In the genomic region with DNA sequence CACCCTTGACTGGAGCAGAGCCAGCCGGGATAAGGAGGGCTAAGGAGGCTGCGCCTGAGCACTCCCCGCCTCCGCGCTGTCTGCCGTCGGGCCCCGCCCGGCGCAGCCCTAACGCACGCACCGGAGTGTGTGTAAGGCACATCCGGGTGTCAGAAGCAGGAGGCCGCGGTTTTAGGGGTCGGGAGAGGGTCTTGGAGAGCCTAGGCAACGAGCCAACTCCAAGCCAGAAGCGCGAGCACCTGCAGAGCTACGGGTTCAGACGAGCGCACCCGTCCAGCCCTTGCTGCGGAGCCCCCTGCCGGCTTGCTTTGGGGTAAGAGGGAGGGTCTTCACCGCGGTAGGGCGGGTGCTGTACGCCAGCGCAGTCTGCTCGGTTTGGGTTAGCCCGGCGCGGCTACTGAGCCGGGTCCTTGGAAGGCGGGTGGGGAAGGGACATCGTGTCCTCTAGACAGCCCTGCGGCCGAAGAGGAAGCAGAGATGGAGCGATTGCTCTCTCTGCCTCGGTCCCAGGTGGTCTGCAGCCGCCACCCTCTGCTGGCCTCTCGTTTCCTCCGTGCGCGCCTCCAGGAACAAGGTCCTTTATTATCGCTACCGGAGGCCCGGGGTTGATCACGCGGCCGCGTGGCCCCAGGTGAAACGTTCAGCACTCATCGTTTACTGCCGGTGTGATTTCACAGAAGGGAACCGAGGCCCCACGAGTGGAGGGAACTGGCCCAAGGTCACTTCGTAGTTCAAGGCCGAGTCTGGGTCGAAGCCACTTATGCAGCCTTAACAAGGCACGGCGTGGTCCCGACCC, we compare ENCODE assay signal across 9 mouse cellular contexts. TPM values are rescaled to one million over a fixed set of nuclear protein-coding genes. Genes with fewer than 3 reads are reported as not detected.
DNase-seq lines count a peak whose midpoint lies in the region; ATAC-seq lines count a peak whose summit lies in the region.
"Had no signal": no experiment of that assay in that cellular context is flagged by ENCODE, and none has a peak within 500 bp of the region (broad histone marks: within the 10 kb centered on the region; RNA-seq: fewer than 3 reads in every experiment).

No protein-coding gene starts in this region.

- no peaks in the 10 kb centered on the region for H3K9me3 ChIP-seq in heart, embryonic 10.5 days
- H3K9me3 ChIP-seq in kidney, embryonic 16.5 days (ENCODE audit: low read length), result no peaks in the 10 kb centered on the region
- no peaks in the 10 kb centered on the region for H3K9me3 ChIP-seq in midbrain, embryonic 16.5 days (replicated peaks; ENCODE audit: control insufficient read depth, low read length, poor library complexity, severe bottlenecking)
- no peaks in the 10 kb centered on the region for H3K9me3 ChIP-seq in stomach, embryonic 14.5 days (ENCODE audit: control insufficient read depth, low read depth, low read length)

- ATAC-seq in common myeloid progenitor, adult 5-6 weeks (replicated peaks; ENCODE audit: low read depth, poor library complexity, severe bottlenecking), result peak; percentile 22
- ATAC-seq in kidney, embryonic 16.5 days (ENCODE audit: low FRiP score, low TSS enrichment), result peak; percentile 47
- peak; percentile 77 for ATAC-seq in midbrain, embryonic 16.5 days
- peak; percentile 50 for ATAC-seq in stomach, embryonic 14.5 days (ENCODE audit: insufficient number of reproducible peaks, insufficient read depth, low FRiP score, low read depth)

- H3K4me2 ChIP-seq in kidney, embryonic 16.5 days (replicated peaks; ENCODE audit: low read depth, low read length), result peak overlapping the region; percentile 94
- H3K4me2 ChIP-seq in midbrain, embryonic 16.5 days (ENCODE audit: low read length), result peak overlapping the region; percentile 66
- H3K4me2 ChIP-seq in stomach, embryonic 14.5 days (replicated peaks; ENCODE audit: low read depth, low read length), result peak overlapping the region; percentile 98

- H3K27ac ChIP-seq in heart, embryonic 10.5 days, result peak overlapping the region; percentile 60
- H3K27ac ChIP-seq in kidney, embryonic 16.5 days (ENCODE audit: low read length), result peak overlapping the region; percentile 26; the same call in 1 of the 2 replicates
- H3K27ac ChIP-seq in midbrain, embryonic 16.5 days (ENCODE audit: low read length), result peak overlapping the region; percentile 94
- H3K27ac ChIP-seq in stomach, embryonic 14.5 days (ENCODE audit: low read length), result peak overlapping the region; percentile 67; the same call in 1 of the 2 replicates

- peaks cover 25% of the 10 kb centered on the region for H3K4me1 ChIP-seq in heart, embryonic 10.5 days
- peaks cover 13% of the 10 kb centered on the region for H3K4me1 ChIP-seq in kidney, embryonic 16.5 days (ENCODE audit: insufficient read depth, low read length)
- peaks cover 12% of the 10 kb centered on the region; the same call in 1 of the 2 replicates for H3K4me1 ChIP-seq in midbrain, embryonic 16.5 days (ENCODE audit: control insufficient read depth, insufficient read depth, low read length)
- peaks cover 11% of the 10 kb centered on the region; the same call in 1 of the 2 replicates for H3K4me1 ChIP-seq in stomach, embryonic 14.5 days (ENCODE audit: control insufficient read depth, insufficient read depth, low read length)

- DNase-seq in gastrocnemius, postnatal 14 days, result peak; percentile 14
- no peak for DNase-seq in gastrocnemius, postnatal 4 days (ENCODE audit: low spot score in 2 of 2)
- peak; percentile 81 for DNase-seq in heart, embryonic 10.5 days (ENCODE audit: low spot score)
- peak; percentile 63 for DNase-seq in liver

- H3K4me3 ChIP-seq in heart, embryonic 10.5 days, result peak overlapping the region; percentile 65
- peak overlapping the region; percentile 65 for H3K4me3 ChIP-seq in kidney, embryonic 16.5 days (ENCODE audit: low read length)
- peak overlapping the region; percentile 77 for H3K4me3 ChIP-seq in midbrain, embryonic 16.5 days (ENCODE audit: low read depth, low read length)
- peak overlapping the region; percentile 58 for H3K4me3 ChIP-seq in stomach, embryonic 14.5 days (ENCODE audit: low read depth, low read length)

- H3K9ac ChIP-seq in kidney, embryonic 16.5 days (replicated peaks; ENCODE audit: low read length), result peak overlapping the region; percentile 59
- peak overlapping the region; percentile 87 for H3K9ac ChIP-seq in midbrain, embryonic 16.5 days (ENCODE audit: low read depth, low read length)
- peak overlapping the region; percentile 45 for H3K9ac ChIP-seq in stomach, embryonic 14.5 days (replicated peaks; ENCODE audit: low read depth, low read length)

- H3K27me3 ChIP-seq in heart, embryonic 10.5 days (ENCODE audit: insufficient read depth, poor library complexity, severe bottlenecking), result peaks cover 37% of the 10 kb centered on the region
- peaks cover 26% of the 10 kb centered on the region for H3K27me3 ChIP-seq in kidney, embryonic 16.5 days (ENCODE audit: insufficient read depth, low read length)
- peaks cover 2% of the 10 kb centered on the region; the same call in 1 of the 2 replicates for H3K27me3 ChIP-seq in midbrain, embryonic 16.5 days (ENCODE audit: control insufficient read depth, insufficient read depth, low read depth, low read length)
- 0 out of 2 replicates have a peak, but pooled peaks cover 5% of the 10 kb centered on the region for H3K27me3 ChIP-seq in stomach, embryonic 14.5 days (ENCODE audit: control insufficient read depth, insufficient read depth, low read length)

- WGBS in heart, embryonic 10.5 days, result under 1% methylated on average over 65 of the region's 65 CpGs
- under 1% methylated on average over 65 of the region's 65 CpGs for WGBS in kidney, embryonic 16.5 days
- WGBS in midbrain, embryonic 16.5 days, result under 1% methylated on average over 65 of the region's 65 CpGs
- under 1% methylated on average over 65 of the region's 65 CpGs for WGBS in stomach, embryonic 14.5 days

- H3K36me3 ChIP-seq in heart, embryonic 10.5 days, result no peaks in the 10 kb centered on the region
- no peaks in the 10 kb centered on the region for H3K36me3 ChIP-seq in kidney, embryonic 16.5 days (ENCODE audit: insufficient read depth, low read length)
- H3K36me3 ChIP-seq in midbrain, embryonic 16.5 days (ENCODE audit: control insufficient read depth, insufficient read depth, low read length), result no peaks in the 10 kb centered on the region
- no peaks in the 10 kb centered on the region for H3K36me3 ChIP-seq in stomach, embryonic 14.5 days (ENCODE audit: control insufficient read depth, insufficient read depth, low read length)
- H3K36me3 ChIP-seq: G1E had no signal

- intact Hi-C loops in gastrocnemius, postnatal 14 days (cut with DNase I; ENCODE audit: low total_unique reads), result no loop called here

RNA-seq across cellular contexts. Expression of a gene that starts 6.8 kb away (rescaled TPM):
- total RNA-seq in gastrocnemius, postnatal 14 days (2021), result under 1 TPM; 0.29 to 0.57 TPM
- total RNA-seq in gastrocnemius, postnatal 4 days (2021), result 1 to 10 TPM; 1.8 to 2.9 TPM
- 3.2 and 5.8 TPM in 2 replicates for total RNA-seq in common myeloid progenitor, adult 5-6 weeks (2017)
- 10.7 and 13.8 TPM in 2 replicates for polyA plus RNA-seq in heart, embryonic 10.5 days (2016; fragmentation: Nextera tagmentation; extraction: Ambion mirVana)
- 30.5 and 37.1 TPM in 2 replicates for polyA plus RNA-seq in kidney, embryonic 16.5 days (2015; fragmentation: Nextera tagmentation; extraction: Ambion mirVana)
- polyA plus RNA-seq in midbrain, embryonic 16.5 days (2015; fragmentation: Nextera tagmentation; extraction: Ambion mirVana), result 113 and 124 TPM in 2 replicates
- polyA plus RNA-seq in stomach, embryonic 14.5 days (2014; fragmentation: Nextera tagmentation; extraction: Ambion mirVana), result 30.0 TPM in 2 replicates
- polyA plus RNA-seq: G1E had no signal

Comparison
In these comparisons a context has a peak if more than half of its experiments do, and no peak if none do; other contexts are left out.
1. DNase-seq: peak in gastrocnemius, postnatal 14 days (single experiment), heart, embryonic 10.5 days (single experiment) and liver (single experiment); none in gastrocnemius, postnatal 4 days (0 of 2).
2. ATAC-seq: peak in every context shown above with its lines; median percentile 77 in midbrain, embryonic 16.5 days; 50 in stomach, embryonic 14.5 days; 47 in kidney, embryonic 16.5 days; 22 in common myeloid progenitor, adult 5-6 weeks.
3. H3K27ac ChIP-seq: peak in every context shown above with its lines; median percentile 94 in midbrain, embryonic 16.5 days; 67 in stomach, embryonic 14.5 days; 60 in heart, embryonic 10.5 days; 26 in kidney, embryonic 16.5 days.
4. Peak in every context shown above with its lines, with median percentiles within 50 percentile points of each other: H3K4me3 ChIP-seq, H3K4me2 ChIP-seq and H3K9ac ChIP-seq.